Mouse (Mus musculus) lung, postnatal 0 days (tissue): ENCODE measurements around the gene Rsph3b. TPM values are rescaled to one million over a fixed set of nuclear protein-coding genes. Genes with fewer than 3 reads are reported as not detected.
A peak's percentile ranks its signal among the peaks of the same experiment; 100 is the strongest.
"Not testable (repeated sequence)": the region's sequence is repeated elsewhere in the genome, so short reads cannot be mapped to it uniquely, and the experiment has no call there.

Experiments used
- ATAC-seq: fragments of 200-750 bp; cut with Nextera tagmentation; 2 replicates; pipeline ENCODE4 v1.8.0; 2017; ENCODE audit warnings: moderate library complexity
- DNase-seq: peaks from one replicate; pipeline ENCODE4 v3.0.0-alpha.2; 2016; ENCODE audit warnings: low spot score
- H3K27ac ChIP-seq: fragments of 300-500 bp; sonication (generic); 2 replicates; pipeline ENCODE4 v1.5.1; 2014; ENCODE audit warnings: antibody characterized with exemption, mild to moderate bottlenecking, low read length, mixed read lengths
- H3K27me3 ChIP-seq: fragments of 300-500 bp; sonication (generic); replicated peaks from 2 replicates; pipeline ENCODE4 v1.6.1; 2014; ENCODE audit warnings: low read length, mixed read lengths; ENCODE audit not compliant: insufficient read depth
- H3K36me3 ChIP-seq: fragments of 300-500 bp; sonication (generic); 2 replicates; pipeline ENCODE4 v1.6.1; 2014; ENCODE audit warnings: low read length, mixed read lengths; ENCODE audit not compliant: insufficient read depth
- H3K4me1 ChIP-seq: fragments of 300-500 bp; sonication (generic); 2 replicates; pipeline ENCODE4 v1.6.1; 2014; ENCODE audit warnings: antibody characterized with exemption, low read depth, low read length, mixed read lengths; ENCODE audit not compliant: insufficient read depth
- H3K4me2 ChIP-seq: fragments of 300-500 bp; sonication (generic); replicated peaks from 2 replicates; pipeline ENCODE4 v1.6.1; 2014; ENCODE audit warnings: low read depth, mild to moderate bottlenecking, low read length, moderate library complexity, mixed read lengths
- H3K4me3 ChIP-seq: fragments of 300-500 bp; sonication (generic); 2 replicates; pipeline ENCODE4 v1.5.1; 2014; ENCODE audit warnings: low read depth, low read length
- H3K9ac ChIP-seq: fragments of 300-500 bp; sonication (generic); replicated peaks from 2 replicates; pipeline ENCODE4 v1.6.1; 2014; ENCODE audit warnings: low read depth, mild to moderate bottlenecking
- H3K9me3 ChIP-seq: fragments of 300-500 bp; sonication (generic); 2 replicates; pipeline ENCODE4 v1.6.1; 2016; ENCODE audit warnings: low read length, mixed read lengths
- WGBS: fragments of 180-500 bp; shearing (Covaris S2); extraction: QIAGEN DNeasy Blood & Tissue Kit; methylation state at CpG from one replicate; pipeline ENCODE4 v1.1.7; 2014; 5-methylcytosine and 5-hydroxymethylcytosine counted together
- polyA plus RNA-seq: library from polyadenylated mRNA; unstranded; fragments of >200 nt; fragmentation: Nextera tagmentation; extraction: Ambion mirVana; gene quantifications from 2 replicates; pipeline ENCODE4 v1.2.1, GENCODE M21; 2015

Rsph3b gene
- polyA plus RNA-seq, 1 experiment from 2014 or later: 47.2 TPM

GRCm38 (mm10) chr17:6960776-6961175 is 12.3 kb upstream of the Rsph3b start, which contains the start of gene Tagap1:
Gene Tagap1, minus strand, starts transcription at chr17:6961156.
- not testable (repeated sequence) for H3K4me1 ChIP-seq, H3K36me3 ChIP-seq, H3K9ac ChIP-seq, H3K9me3 ChIP-seq, H3K27ac ChIP-seq, H3K27me3 ChIP-seq
- under 1% methylated on average over 37 of the region's 51 CpGs for WGBS
- ATAC-seq (peak; percentile 21), DNase-seq (peak; percentile 4)
- H3K4me3 ChIP-seq: peak within 1 kb of the TSS; percentile 43
- peak within 1 kb of the TSS; percentile 42 for H3K4me2 ChIP-seq

GRCm38 (mm10) chr17:6960349-6960748 is 11.9 kb upstream of the Rsph3b start:
- not testable (repeated sequence) for ATAC-seq, H3K36me3 ChIP-seq, H3K4me1 ChIP-seq, H3K27me3 ChIP-seq, DNase-seq, H3K27ac ChIP-seq, H3K9me3 ChIP-seq, H3K9ac ChIP-seq
- under 1% methylated on average over 12 of the region's 12 CpGs for WGBS
- Histone ChIP-seq H3K4me2 (peak overlapping the region; percentile 42), H3K4me3 (peak overlapping the region; percentile 43; the same call in 1 of the 2 replicates)

- not testable (repeated sequence) for H3K4me2 ChIP-seq, H3K27ac ChIP-seq, H3K36me3 ChIP-seq, H3K9ac ChIP-seq, H3K9me3 ChIP-seq, DNase-seq, H3K4me3 ChIP-seq, H3K27me3 ChIP-seq, ATAC-seq, H3K4me1 ChIP-seq
- 60% methylated on average over 3 of the region's 6 CpGs for WGBS
Measured at GRCm38 (mm10) chr17:6959543-6960259, 11.2 kb upstream of the Rsph3b start.

DNA sequence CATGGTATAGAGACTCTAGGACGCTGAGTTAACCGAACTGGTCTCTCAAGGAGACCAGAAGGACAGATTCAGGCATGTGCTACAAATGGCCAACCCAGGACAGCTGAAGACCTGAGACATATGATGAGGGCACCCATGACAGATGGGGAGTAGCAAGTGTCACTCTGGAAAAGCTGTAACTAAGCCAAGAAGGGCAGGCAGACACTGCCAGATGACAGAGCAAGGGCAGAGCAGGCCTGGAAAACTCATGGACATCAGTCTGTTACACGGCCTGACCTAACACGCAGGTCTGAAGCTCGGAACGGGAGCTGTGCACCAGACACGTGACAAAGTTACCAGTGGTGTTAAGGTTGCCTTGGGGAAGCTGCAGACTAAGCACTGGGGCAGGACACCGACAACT is 10.4 kb upstream of the Rsph3b start:
- 72% methylated on average over 5 of the region's 8 CpGs for WGBS
- not testable (repeated sequence) for H3K36me3 ChIP-seq, DNase-seq, H3K4me2 ChIP-seq, ATAC-seq, H3K9me3 ChIP-seq, H3K4me1 ChIP-seq, H3K27ac ChIP-seq, H3K27me3 ChIP-seq, H3K4me3 ChIP-seq, H3K9ac ChIP-seq

DNA sequence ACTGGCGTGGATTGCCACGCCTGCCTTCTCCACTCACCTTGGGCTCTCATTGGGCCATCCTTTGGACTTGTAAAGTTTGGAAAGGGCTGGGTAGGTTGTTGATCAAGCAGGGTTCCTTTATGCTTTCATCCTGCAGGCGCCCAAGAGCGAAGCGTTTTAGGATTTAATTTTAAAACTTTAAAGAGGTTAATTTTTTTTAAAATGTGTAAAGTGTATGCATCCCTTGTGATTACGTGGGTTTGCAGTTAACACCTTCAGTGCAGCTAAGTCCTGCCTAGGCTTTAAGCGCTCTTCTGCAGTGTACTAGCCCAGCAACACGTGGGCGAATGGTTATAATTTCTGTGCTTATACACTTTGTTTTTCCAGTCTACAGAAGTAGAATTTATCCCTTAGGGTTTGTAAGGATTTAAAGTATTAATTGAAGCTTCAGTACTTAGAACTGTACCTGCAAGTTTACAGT is 317 bp upstream of the Rsph3b start:
- peak overlapping the region; percentile 70 for H3K4me2 ChIP-seq
- ATAC-seq: peak; percentile 15; the same call in 1 of the 2 replicates
- not testable (repeated sequence) for H3K9ac ChIP-seq, H3K9me3 ChIP-seq, H3K36me3 ChIP-seq, H3K4me1 ChIP-seq, DNase-seq, H3K27me3 ChIP-seq
- peak overlapping the region; percentile 54 for H3K4me3 ChIP-seq
- WGBS: 8% methylated on average over 9 of the region's 9 CpGs
- H3K27ac ChIP-seq: peak overlapping the region; percentile 47; the same call in 1 of the 2 replicates

DNA sequence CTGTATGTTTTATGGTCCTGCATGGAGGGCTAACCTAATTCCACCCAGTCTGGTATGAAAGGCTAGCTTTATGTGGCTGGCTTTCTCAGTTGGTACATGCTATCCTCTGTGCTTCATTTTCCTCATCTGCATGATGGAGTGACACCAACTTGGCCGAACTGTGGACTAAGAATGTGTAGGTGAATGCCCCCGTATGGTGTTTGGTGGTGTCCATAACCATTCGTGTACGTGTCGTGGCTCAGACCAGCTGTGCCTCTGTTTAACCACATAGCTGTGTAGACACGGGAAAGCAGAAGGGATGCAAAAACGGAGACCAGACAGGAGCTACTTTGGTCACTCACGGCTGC is 872 bp downstream of the Rsph3b start:
- not testable (repeated sequence) for H3K9me3 ChIP-seq, ATAC-seq, H3K4me1 ChIP-seq, H3K27me3 ChIP-seq, H3K9ac ChIP-seq, H3K4me3 ChIP-seq, H3K27ac ChIP-seq, DNase-seq, H3K36me3 ChIP-seq
- H3K4me2 ChIP-seq: peak overlapping the region; percentile 70
- no CpG with 5 or more reads among the region's 8 CpGs for WGBS

- not testable (repeated sequence) for H3K4me3 ChIP-seq, H3K27ac ChIP-seq, H3K4me1 ChIP-seq, H3K9ac ChIP-seq, H3K27me3 ChIP-seq, DNase-seq, H3K36me3 ChIP-seq, H3K9me3 ChIP-seq, H3K4me2 ChIP-seq
- WGBS: no CpG with 5 or more reads among the region's 4 CpGs
- ATAC-seq: peak; percentile 23; the same call in 1 of the 2 replicates
Measured at GRCm38 (mm10) chr17:6942560-6942959, 5.9 kb downstream of the Rsph3b start.

GRCm38 (mm10) chr17:6931625-6932024 is 16.9 kb downstream of the Rsph3b start:
- not testable (repeated sequence) for H3K4me3 ChIP-seq, H3K4me2 ChIP-seq, H3K27me3 ChIP-seq, H3K36me3 ChIP-seq, H3K9me3 ChIP-seq, H3K4me1 ChIP-seq, ATAC-seq, H3K9ac ChIP-seq, H3K27ac ChIP-seq, DNase-seq
- WGBS: 88% methylated on average over 6 of the region's 7 CpGs

- not testable (repeated sequence) for H3K27me3 ChIP-seq, H3K4me2 ChIP-seq, H3K4me3 ChIP-seq, H3K9ac ChIP-seq, H3K4me1 ChIP-seq, ATAC-seq, H3K9me3 ChIP-seq, H3K36me3 ChIP-seq, DNase-seq, H3K27ac ChIP-seq
- 94% methylated on average over 5 of the region's 7 CpGs for WGBS
Measured at GRCm38 (mm10) chr17:6920351-6920894, 28.1 kb downstream of the Rsph3b start.
